Mouse (Mus musculus) gastrocnemius, postnatal 14 days (tissue): Measurements from ENCODE around the gene Kcnip4. TPM values are rescaled to one million over a fixed set of nuclear protein-coding genes. Genes with fewer than 3 reads are reported as not detected.

Experiments
- DNase-seq: peaks from one replicate; pipeline ENCODE4 v3.0.0; 2021; ENCODE audit warnings: mixed read lengths
- intact Hi-C: fragments of 180-260 bp; cut with DNase I; formaldehyde crosslinking; loops from one replicate; pipeline ENCODE4 v1.15.1; 2025; ENCODE audit warnings: low total_unique reads
- long read RNA-seq, 2 experiments: library from polyadenylated mRNA; stranded (forward); transcript quantifications; one replicate each; pipeline ENCODE4 v2.0.0; 2021
- total RNA-seq, 2 experiments: library from RNA; stranded (reverse); gene quantifications; 2 replicates each; pipeline ENCODE4 v1.2.3; 2021

The Kcnip4 gene
- total RNA-seq: under 1 TPM; 0.27 to 0.31 TPM
- long read RNA-seq, experiment 1, partial matches to known transcripts: 0 of 1 reads
- long read RNA-seq, experiment 1, other reads (novel, unspliced or antisense): 0 of 1 reads
- long read RNA-seq, experiment 2: 0 reads

- peak; percentile 12 for DNase-seq
- intact Hi-C loops: no loop called here
Measured at GRCm38 (mm10) chr5:49524394-49525241, at the start of gene Kcnip4. TSS of gene Kcnip4 (minus strand) at chr5:49524907.

DNA sequence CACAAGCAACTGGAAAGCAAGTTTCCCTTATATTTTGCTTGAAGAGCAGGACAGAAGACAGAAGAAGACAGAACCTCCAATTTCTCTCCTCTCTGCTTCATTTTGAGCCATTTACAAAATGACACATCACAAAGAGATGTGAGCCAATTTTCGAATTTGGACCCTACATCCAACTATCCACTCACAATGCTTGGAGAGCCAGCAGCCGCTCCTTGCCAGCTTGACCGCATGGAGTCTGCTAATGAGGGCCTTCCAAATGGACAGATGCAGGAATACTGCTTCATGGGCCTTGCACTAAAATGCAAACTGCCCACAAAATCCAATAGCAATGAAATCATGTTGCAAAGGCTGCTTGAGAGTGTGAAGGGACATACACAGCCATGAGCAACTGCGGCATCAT lies 47.2 kb upstream of the Kcnip4 start:
- intact Hi-C loops: no loop called here
- no peak for DNase-seq

DNA sequence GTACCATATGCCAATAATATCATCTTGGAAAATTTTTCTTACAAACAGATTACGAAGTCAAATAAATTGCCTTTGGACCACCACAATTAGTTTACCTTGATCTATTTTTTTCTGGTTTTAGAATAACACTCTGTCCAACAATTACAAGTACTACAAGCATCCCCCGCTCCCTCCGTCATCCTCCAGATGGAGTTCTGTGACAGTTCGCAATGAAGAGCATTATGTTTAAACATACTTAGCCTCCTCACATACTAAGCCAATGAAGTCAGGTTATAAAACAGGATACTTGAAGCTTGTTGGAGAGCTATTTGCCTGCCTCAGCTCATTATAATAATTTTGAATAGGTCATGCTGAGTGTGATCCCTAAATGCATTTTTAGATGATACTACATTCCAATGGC lies 39.0 kb upstream of the Kcnip4 start:
- no peak for DNase-seq
- intact Hi-C loops: no loop called here

- intact Hi-C loops: no loop called here
Measured at GRCm38 (mm10) chr5:49557436-49557835, 32.7 kb upstream of the Kcnip4 start.

GRCm38 (mm10) chr5:49547884-49548283 lies 23.2 kb upstream of the Kcnip4 start:
- intact Hi-C loops: no loop called here
- DNase-seq: no peak

More at GRCm38 (mm10) chr5:49557436-49557835, 32.7 kb upstream of the Kcnip4 start:
- DNase-seq: no peak

DNA sequence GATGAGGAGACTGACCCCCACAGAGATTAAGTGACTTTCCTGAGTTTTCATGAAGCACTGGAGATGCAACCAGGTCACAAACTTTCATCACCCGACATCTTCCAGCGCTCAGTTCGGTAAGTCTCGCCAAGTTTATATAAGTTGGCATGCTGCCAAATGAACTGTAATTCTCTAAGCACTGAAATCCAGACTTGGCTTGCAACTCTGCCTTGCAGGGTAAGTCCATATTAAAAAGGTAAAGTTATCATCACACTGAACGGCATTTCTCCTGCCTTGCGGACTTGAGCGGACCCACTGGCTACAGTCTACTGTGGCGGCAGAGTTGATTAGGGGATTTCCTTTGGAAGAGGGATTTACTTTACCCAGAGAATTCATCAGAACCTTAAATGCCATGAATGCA lies 4.7 kb upstream of the Kcnip4 start:
- intact Hi-C loops: no loop called here
- DNase-seq: no peak

GRCm38 (mm10) chr5:49525242-49525612 lies 520 bp upstream of the Kcnip4 start:
- intact Hi-C loops: no loop called here
- no peak for DNase-seq

DNA sequence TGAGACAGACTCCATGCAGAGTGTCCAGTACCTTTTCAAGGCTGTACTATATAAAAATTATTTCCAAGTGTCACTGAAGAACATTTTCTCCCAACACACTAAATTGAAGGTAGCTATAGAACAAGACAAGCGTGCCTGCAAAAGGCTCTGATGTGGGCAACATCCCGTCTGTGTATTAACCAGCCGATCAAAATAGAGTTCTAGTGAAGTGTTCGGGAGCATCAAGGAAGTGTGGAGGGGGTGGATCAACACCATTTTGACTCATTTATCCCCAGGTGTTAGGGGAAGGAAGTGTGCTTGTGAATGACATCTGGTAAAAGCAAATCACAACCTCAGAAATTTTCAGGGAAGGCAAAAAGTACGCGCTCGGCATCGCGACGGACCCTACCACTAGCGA lies 712 bp downstream of the Kcnip4 start:
- intact Hi-C loops: no loop called here
- DNase-seq: no peak

DNA sequence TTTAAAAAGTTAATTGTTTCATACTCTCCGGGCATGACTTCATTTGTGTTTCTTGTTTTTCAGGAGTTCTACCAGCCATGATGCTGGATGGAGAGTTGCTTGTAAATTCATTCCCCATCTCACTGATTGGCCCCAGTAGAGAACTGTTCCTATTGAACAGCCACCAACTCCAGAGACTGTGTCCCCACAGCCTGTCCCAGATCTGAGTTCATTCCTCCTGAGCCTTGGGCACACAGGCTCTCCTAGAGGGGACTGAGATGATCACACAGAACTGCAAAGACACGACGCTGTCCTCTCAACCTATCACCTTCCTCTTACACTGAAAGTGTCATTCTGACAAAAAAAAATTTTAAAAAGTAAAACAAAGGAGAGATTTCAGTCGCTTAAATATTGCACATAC lies 1.7 kb downstream of the Kcnip4 start:
- intact Hi-C loops: no loop called here
- no peak for DNase-seq

GRCm38 (mm10) chr5:49498743-49499142 lies 26.0 kb downstream of the Kcnip4 start:
- intact Hi-C loops: no loop called here

GRCm38 (mm10) chr5:49487270-49487669 lies 37.4 kb downstream of the Kcnip4 start:
- DNase-seq: no peak
- intact Hi-C loops: no loop called here

More at GRCm38 (mm10) chr5:49498743-49499142, 26.0 kb downstream of the Kcnip4 start:
- DNase-seq: no peak

DNA sequence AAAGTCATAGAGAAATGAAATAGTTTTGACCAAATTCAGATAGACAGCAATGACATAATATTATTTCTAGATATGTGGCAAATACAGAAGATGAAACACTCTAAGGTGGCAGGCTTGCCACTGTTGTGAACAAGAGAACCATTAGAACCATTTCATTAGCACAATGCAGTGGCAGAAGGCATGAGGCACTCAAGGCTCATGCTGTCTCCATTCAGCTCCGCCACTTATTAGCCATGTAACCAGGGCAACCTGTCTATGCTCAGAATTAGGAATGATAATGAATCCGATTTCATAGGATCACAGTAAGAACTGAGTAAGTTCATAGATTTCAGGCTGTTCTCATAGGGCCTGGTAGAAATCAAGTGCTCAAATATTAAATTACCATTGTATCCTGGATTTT lies 54.0 kb downstream of the Kcnip4 start:
- DNase-seq: no peak
- intact Hi-C loops: no loop called here

GRCm38 (mm10) chr5:49460643-49461276 lies 63.9 kb downstream of the Kcnip4 start:
- intact Hi-C loops: no loop called here
- no peak for DNase-seq

DNA sequence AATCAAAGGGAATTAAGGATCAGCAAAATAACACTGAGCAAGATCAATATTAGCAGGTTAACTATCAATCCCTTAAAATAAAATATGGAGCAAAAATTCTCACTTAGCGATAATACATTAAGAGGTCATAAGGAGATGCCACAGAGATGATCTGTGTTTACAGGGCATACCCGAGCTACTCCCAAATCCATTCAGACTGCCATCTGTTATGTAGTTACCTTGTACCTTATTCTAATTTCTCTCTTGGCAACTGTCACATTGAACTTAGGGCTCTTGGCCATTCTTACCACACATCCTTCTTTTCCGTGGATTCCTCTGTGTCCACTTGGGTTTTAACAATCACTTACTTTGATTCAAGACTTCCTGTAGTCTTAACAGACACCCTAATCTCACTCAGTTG lies 71.6 kb downstream of the Kcnip4 start:
- intact Hi-C loops: no loop called here
- no peak for DNase-seq

- intact Hi-C loops: no loop called here
- no peak for DNase-seq
Measured at GRCm38 (mm10) chr5:49451295-49451694, 73.4 kb downstream of the Kcnip4 start.

GRCm38 (mm10) chr5:49450876-49451275 lies 73.8 kb downstream of the Kcnip4 start:
- DNase-seq: no peak
- intact Hi-C loops: no loop called here

DNA sequence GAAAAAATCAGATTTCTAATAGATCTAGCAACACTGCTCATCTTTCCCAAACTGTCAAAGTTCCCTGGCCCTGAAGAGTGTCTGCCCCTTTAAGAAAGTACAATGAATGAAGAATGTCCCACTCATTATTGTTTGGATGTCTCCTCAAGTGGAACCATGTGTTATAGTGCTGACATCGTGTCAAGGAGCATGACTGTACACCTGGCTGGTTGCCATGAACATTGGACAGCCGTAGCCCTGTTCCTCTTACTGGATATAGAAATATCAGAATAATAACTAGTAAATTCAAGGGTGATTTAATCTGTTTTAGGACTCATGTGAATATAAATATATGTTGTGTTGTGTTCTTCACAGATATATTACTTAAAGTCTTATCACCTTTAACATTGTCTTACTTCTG lies 87.5 kb downstream of the Kcnip4 start:
- no peak for DNase-seq
- intact Hi-C loops: no loop called here

- no peak for DNase-seq
- intact Hi-C loops: no loop called here
Measured at GRCm38 (mm10) chr5:49427689-49428088, 97.0 kb downstream of the Kcnip4 start.

DNA sequence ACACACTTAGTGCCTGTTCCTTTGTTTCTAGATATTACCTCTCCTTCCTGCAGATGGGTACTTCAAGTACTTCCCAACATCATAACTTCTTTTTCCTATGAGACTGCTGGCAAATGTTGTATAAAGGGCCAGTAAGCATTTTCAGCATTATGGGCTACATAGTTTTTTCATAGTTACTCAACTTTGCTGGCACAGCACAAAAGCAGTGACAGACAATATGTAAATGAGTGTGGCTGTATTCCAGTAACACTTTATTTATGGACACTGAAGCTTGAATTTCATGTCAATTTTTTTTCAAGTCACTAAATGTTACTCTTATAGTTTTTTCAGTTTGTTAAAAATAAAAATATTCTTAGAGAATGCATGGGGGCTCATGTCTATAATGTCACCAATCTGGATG lies 105.0 kb downstream of the Kcnip4 start:
- DNase-seq: no peak
- intact Hi-C loops: no loop called here

- intact Hi-C loops: no loop called here
- no peak for DNase-seq
Measured at GRCm38 (mm10) chr5:49408351-49408750, 116.4 kb downstream of the Kcnip4 start.

- intact Hi-C loops: no loop called here
- no peak for DNase-seq
Measured at GRCm38 (mm10) chr5:49370543-49371076, 154.1 kb downstream of the Kcnip4 start.
